Mouse (Mus musculus) urinary bladder, postnatal 14 days (tissue): Measurements from ENCODE around the gene Filip1l.
A peak's percentile ranks its signal among the peaks of the same experiment; 100 is the strongest.

Experiments
- DNase-seq: peaks from one replicate; pipeline ENCODE4 v3.0.0; 2021; ENCODE audit warnings: low spot score

Filip1l gene

GRCm38 (mm10) chr16:57532081-57532493 is 179.2 kb downstream of the Filip1l start:
- no peak for DNase-seq

GRCm38 (mm10) chr16:57534365-57534764 is 181.5 kb downstream of the Filip1l start:
- no peak for DNase-seq

DNA sequence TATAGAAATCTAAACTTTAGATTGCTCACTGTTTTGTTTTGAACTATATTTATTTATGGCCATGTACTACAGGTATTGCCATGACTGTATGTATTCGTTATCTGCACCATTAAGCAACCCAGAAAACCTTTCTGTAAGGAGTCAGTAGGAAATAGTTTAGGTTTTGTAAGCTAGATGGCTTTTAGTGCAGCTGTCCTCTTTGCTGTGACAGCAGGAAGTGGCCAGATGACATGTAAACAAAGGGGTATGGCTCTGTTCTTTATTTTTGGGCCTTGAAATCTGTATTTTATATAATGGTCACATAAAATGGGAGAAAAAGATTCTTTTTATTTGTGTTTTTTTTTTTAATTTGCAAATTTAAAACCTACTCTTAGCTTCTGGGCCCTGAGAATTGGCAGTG is 181.9 kb downstream of the Filip1l start:
- no peak for DNase-seq

GRCm38 (mm10) chr16:57536511-57536910 is 183.6 kb downstream of the Filip1l start:
- no peak for DNase-seq

DNA sequence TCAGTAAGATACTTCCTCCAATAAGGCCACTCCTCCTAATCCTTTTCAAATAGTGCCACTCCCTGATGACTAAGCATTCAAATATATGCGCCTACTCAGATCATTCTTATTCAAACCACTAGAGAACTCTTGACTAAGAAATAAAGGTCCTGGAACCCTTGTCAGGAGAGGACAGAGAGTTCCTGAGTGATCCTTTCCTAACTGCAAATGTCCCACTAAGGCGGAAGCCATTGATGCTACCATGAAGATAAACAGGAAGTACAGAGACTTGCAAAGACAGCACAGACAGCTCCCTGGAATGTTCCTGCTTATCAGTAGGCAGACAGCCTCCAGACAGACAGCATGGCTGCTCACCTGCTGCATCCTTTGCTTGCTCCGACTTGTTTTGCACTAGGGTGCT is 190.3 kb downstream of the Filip1l start:
- no peak for DNase-seq

- no peak for DNase-seq
Measured at GRCm38 (mm10) chr16:57544441-57544840, 191.5 kb downstream of the Filip1l start.

DNA sequence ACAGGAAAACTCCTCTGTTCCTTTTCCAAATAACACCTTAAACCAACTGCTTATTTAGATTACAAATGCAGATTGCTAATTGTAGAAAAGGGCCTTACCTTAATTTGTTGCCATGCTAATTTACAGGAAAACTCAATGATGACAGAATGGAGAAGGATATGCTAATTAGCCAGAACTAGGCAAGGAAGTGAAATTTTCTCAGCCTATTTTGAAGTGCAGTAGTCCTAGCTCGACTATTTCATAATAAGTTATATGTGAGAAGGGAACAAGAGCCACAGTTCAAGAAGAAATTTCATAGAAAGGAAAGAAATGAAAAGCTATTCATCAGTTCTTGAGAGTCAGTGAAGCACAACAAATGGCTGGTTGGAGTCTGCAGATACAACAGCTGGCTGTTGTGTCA is 193.5 kb downstream of the Filip1l start:
- no peak for DNase-seq

DNA sequence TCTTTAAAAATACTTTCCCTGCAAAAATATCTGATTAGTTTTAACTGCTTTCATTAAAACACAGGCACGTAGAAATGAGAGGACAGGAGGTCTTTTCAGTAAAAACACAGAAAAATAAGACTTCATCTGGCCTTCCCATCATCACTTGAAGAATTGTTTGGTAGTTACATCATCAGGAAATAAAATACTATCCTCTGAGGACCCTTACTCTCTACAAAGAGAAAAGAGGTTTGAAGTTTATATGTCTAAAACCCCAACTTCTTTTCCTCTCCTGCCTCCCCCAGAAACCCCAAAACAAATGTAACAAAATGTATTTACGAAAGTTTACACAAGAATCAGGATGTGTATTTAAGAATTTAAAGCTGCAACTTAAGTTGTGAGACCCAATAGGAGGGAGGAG is 195.7 kb downstream of the Filip1l start:
- no peak for DNase-seq

GRCm38 (mm10) chr16:57549061-57550037 is 196.5 kb downstream of the Filip1l start:
- peak; percentile 80 for DNase-seq

DNA sequence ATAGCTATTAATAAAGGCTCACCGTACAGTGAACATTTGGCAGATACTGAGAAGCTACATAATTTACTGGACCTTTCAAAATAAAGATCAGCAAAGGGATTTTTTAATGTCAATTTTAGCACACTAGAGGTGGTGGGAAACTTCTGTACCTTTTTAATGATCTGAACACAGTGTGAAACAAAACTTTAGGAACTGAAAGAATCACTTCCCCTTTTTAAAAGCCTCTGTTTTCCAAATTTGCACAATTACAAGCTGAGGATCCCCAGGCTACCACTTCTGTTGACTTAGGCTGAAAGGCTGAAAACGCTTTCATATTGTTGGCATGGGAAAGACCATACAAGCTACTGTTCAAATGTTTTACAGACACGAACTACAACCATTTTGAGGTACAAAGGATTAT is 197.2 kb downstream of the Filip1l start:
- no peak for DNase-seq

- no peak for DNase-seq
Measured at GRCm38 (mm10) chr16:57550817-57551216, 197.9 kb downstream of the Filip1l start.

- DNase-seq = no peak
Measured at GRCm38 (mm10) chr16:57551617-57552016, 198.7 kb downstream of the Filip1l start.

GRCm38 (mm10) chr16:57552709-57553108 is 199.8 kb downstream of the Filip1l start:
- DNase-seq = no peak

DNA sequence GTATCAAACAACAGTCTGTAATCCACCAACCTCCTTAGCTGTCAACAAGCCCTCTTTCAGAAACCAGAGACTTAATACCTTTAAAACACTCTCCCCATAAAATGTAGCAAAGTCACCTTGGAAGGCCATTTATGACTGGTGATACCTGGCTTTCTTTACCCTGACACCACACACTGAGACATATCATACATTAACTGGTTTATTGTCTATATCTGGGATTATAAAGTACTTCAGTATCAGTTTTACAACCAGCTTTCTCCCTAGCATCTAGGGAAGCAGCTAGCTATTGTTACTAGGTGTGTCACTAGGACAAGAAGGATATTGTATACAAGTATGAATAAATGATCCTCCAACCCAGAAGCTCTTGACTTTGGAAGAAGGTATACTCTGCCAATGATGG is 200.3 kb downstream of the Filip1l start:
- no peak for DNase-seq

DNA sequence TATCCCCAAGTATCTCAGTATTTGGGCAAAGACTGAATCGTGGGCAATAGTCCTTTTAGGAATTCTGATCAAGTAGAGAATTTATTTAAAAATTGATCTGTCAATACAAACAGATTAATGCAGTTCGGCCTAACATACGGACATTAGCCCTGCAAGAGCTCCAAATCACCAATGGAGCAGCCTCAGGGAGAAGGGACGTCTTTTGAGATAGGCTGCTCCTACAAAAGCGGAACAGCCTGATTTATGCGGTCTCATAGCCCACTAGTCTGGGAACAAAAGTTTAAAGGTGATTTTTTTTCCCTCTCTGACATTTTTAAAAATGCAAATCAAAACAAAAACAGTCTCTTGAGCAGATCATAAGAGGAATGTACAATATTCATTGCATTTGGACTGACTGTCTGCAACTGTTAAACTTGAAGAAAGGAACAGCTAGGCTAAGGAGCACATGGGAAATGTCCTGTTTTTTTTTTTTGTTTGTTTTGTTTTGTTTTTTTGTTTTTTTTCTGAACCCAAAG is 202.1 kb downstream of the Filip1l start:
- no peak for DNase-seq

DNA sequence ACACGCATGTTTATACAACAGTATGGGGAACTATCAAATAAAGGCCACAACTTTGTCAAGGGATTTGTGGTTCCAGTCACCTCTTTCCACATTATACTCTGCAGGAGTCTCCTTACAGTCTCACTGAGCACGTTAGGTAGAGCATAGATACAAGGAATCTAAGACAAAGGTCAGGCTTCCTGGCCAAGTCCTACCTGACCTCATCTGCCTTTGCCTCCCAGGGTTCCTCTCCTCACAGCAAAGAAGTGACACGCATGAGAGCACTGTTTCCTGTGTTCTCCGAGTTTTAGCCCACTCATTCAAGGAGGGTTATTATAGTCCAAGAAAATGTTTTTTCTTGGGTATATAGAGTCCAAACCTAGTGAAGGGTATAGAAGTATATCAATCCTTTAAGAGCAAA is 202.8 kb downstream of the Filip1l start:
- DNase-seq = no peak

DNA sequence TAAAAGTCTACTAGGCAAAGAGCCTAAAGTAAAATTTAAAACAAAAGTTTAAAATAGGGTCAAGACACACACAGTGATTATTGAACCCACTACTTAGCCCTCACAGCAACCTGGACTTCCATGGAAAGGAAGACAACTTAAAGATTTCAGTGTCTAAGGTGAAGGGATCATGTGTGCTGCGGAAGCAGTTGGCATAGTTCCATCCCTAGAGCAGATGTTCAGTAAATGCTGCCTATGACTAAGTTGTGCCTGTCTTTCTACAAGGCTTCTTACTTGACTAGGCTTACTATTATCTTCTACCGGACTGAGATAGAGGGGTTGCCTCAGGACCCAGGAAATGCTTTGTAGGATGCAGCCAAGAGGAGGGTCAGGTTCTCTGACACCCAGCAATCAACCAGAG is 203.4 kb downstream of the Filip1l start:
- DNase-seq = no peak

DNA sequence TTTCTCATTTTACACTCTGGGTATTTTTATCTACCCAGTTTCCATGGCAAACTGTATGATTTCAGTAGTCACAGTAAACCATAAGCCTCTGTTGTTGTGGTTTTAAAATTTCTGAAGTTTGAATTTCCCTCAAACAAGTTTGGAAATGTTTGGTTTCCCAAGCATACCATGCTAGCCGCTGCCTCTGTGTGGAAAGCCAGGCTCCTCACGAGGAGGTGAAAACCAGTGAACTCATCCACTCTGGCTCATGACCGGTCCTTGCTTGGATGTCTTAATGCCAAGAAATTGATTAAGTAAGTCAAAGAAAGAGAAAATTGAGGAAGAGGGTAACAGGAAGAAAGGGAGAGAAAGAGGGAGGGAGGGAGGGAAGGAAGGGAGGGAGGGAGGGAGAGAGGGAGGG is 205.4 kb downstream of the Filip1l start:
- no peak for DNase-seq

- no peak for DNase-seq
Measured at GRCm38 (mm10) chr16:57560185-57560584, 207.3 kb downstream of the Filip1l start.

- no peak for DNase-seq
Measured at GRCm38 (mm10) chr16:57563453-57563852, 210.6 kb downstream of the Filip1l start.

- DNase-seq = no peak
Measured at GRCm38 (mm10) chr16:57564807-57565206, 211.9 kb downstream of the Filip1l start.

GRCm38 (mm10) chr16:57566215-57566614 is 213.3 kb downstream of the Filip1l start:
- DNase-seq = no peak

GRCm38 (mm10) chr16:57568648-57569404 is 215.9 kb downstream of the Filip1l start:
- no peak for DNase-seq
